Mouse (Mus musculus) intestine, embryonic 15.5 days (tissue): ENCODE measurements at regions not wholly inside any gene's neighbourhood (a gene's known extent, or its start where the extent isn't known, plus 50 kb on each side); places are given as distances from the start of the nearest gene placed in this dataset.
A peak's percentile ranks its signal among the peaks of the same experiment; 100 is the strongest.
"Not testable (repeated sequence)": the region's sequence is repeated elsewhere in the genome, so short reads cannot be mapped to it uniquely, and the experiment has no call there.

Source experiments
- ATAC-seq: fragments of 200-750 bp; cut with Nextera tagmentation; 2 replicates; pipeline ENCODE4 v1.8.0; 2017; ENCODE audit warnings: moderate TSS enrichment, moderate library complexity
- H3K27ac ChIP-seq: fragments of 300-500 bp; sonication (generic); 2 replicates; pipeline ENCODE4 v1.5.1; 2015; ENCODE audit warnings: mild to moderate bottlenecking, inconsistent platforms
- H3K27me3 ChIP-seq: fragments of 300-500 bp; sonication (generic); replicated peaks from 2 replicates; pipeline ENCODE4 v1.6.1; 2015; ENCODE audit warnings: inconsistent platforms
- H3K36me3 ChIP-seq: fragments of 300-500 bp; sonication (generic); 2 replicates; pipeline ENCODE4 v1.6.1; 2015; ENCODE audit warnings: inconsistent platforms
- H3K4me1 ChIP-seq: fragments of 300-500 bp; sonication (generic); replicated peaks from 2 replicates; pipeline ENCODE4 v1.6.1; 2015; ENCODE audit warnings: inconsistent platforms
- H3K4me2 ChIP-seq: fragments of 300-500 bp; sonication (generic); replicated peaks from 2 replicates; pipeline ENCODE4 v1.6.1; 2015; ENCODE audit warnings: mild to moderate bottlenecking, inconsistent platforms
- H3K4me3 ChIP-seq: fragments of 300-500 bp; sonication (generic); replicated peaks from 2 replicates; pipeline ENCODE4 v1.5.1; 2015; ENCODE audit warnings: inconsistent platforms
- H3K9ac ChIP-seq: fragments of 300-500 bp; sonication (generic); 2 replicates; pipeline ENCODE4 v1.6.1; 2015; ENCODE audit warnings: inconsistent platforms
- H3K9me3 ChIP-seq: fragments of 300-500 bp; sonication (generic); 2 replicates; pipeline ENCODE4 v1.6.1; 2016; ENCODE audit warnings: inconsistent platforms
- WGBS: fragments of 180-500 bp; shearing (Covaris S2); methylation state at CpG from one replicate; pipeline ENCODE4 v1.1.7; 2015; 5-methylcytosine and 5-hydroxymethylcytosine counted together

GRCm38 (mm10) chr5:64585076-64585786 is 218.0 kb upstream of the Klf3 start:
- Histone ChIP-seq H3K9me3 (no peaks in the 10 kb centered on the region), H3K4me1 (peaks cover 16% of the 10 kb centered on the region; the same call in 1 of the 2 replicates), H3K27ac (no peak overlapping the region), H3K9ac (no peak overlapping the region), H3K4me2 (no peak overlapping the region), H3K27me3 (no peaks in the 10 kb centered on the region), H3K4me3 (no peak overlapping the region), H3K36me3 (no peaks in the 10 kb centered on the region)
- no peak for ATAC-seq
- 79% methylated on average over 6 of the region's 6 CpGs for WGBS

GRCm38 (mm10) chr5:64586316-64586715 is 216.9 kb upstream of the Klf3 start:
- no peak for ATAC-seq
- 85% methylated on average over 6 of the region's 6 CpGs for WGBS
- Histone ChIP-seq H3K36me3 (no peaks in the 10 kb centered on the region), H3K4me3 (no peak overlapping the region), H3K9me3 (no peaks in the 10 kb centered on the region), H3K27me3 (no peaks in the 10 kb centered on the region), H3K4me2 (no peak overlapping the region), H3K9ac (no peak overlapping the region), H3K4me1 (peaks cover 16% of the 10 kb centered on the region; the same call in 1 of the 2 replicates), H3K27ac (no peak overlapping the region)

GRCm38 (mm10) chr5:64586933-64587332 is 216.3 kb upstream of the Klf3 start:
- Histone ChIP-seq H3K4me3 (no peak overlapping the region), H3K4me2 (no peak overlapping the region), H3K36me3 (no peaks in the 10 kb centered on the region), H3K4me1 (peaks cover 12% of the 10 kb centered on the region; the same call in 1 of the 2 replicates), H3K27me3 (no peaks in the 10 kb centered on the region), H3K9ac (no peak overlapping the region), H3K9me3 (no peaks in the 10 kb centered on the region), H3K27ac (no peak overlapping the region)
- ATAC-seq: no peak
- WGBS: 88% methylated on average over 3 of the region's 3 CpGs

GRCm38 (mm10) chr5:64587895-64588738 is 215.1 kb upstream of the Klf3 start:
- H3K9ac ChIP-seq: no peak overlapping the region
- peak; percentile 93 for ATAC-seq
- H3K27me3 ChIP-seq: no peaks in the 10 kb centered on the region
- WGBS: 12% methylated on average over 8 of the region's 8 CpGs
- 0 out of 2 replicates have a peak overlapping the region, but pooled peaks have one; percentile 3 for H3K4me2 ChIP-seq
- peaks cover 12% of the 10 kb centered on the region; the same call in 1 of the 2 replicates for H3K4me1 ChIP-seq
- no peaks in the 10 kb centered on the region for H3K9me3 ChIP-seq
- no peak overlapping the region for H3K4me3 ChIP-seq
- H3K27ac ChIP-seq: peak overlapping the region; percentile 45
- no peaks in the 10 kb centered on the region for H3K36me3 ChIP-seq

GRCm38 (mm10) chr5:64588768-64589167 is 214.4 kb upstream of the Klf3 start:
- H3K9me3 ChIP-seq, H3K4me3 ChIP-seq, H3K4me2 ChIP-seq, H3K27ac ChIP-seq, H3K36me3 ChIP-seq, H3K27me3 ChIP-seq, H3K9ac ChIP-seq, ATAC-seq: not testable (repeated sequence)
- WGBS: 93% methylated on average over 8 of the region's 8 CpGs
- H3K4me1 ChIP-seq: peaks cover 12% of the 10 kb centered on the region; the same call in 1 of the 2 replicates

GRCm38 (mm10) chr5:64590036-64590435 is 213.2 kb upstream of the Klf3 start:
- no peak overlapping the region for H3K27ac ChIP-seq
- no peaks in the 10 kb centered on the region for H3K27me3 ChIP-seq
- no peak overlapping the region for H3K4me2 ChIP-seq
- no peaks in the 10 kb centered on the region for H3K9me3 ChIP-seq
- no peaks in the 10 kb centered on the region for H3K36me3 ChIP-seq
- WGBS: 87% methylated on average over 5 of the region's 5 CpGs
- H3K4me1 ChIP-seq: peaks cover 12% of the 10 kb centered on the region; the same call in 1 of the 2 replicates
- no peak overlapping the region for H3K4me3 ChIP-seq
- no peak overlapping the region for H3K9ac ChIP-seq
- ATAC-seq: no peak

GRCm38 (mm10) chr5:64590747-64591146 is 212.4 kb upstream of the Klf3 start:
- Histone ChIP-seq H3K4me3 (no peak overlapping the region), H3K9ac (no peak overlapping the region), H3K27me3 (no peaks in the 10 kb centered on the region), H3K36me3 (no peaks in the 10 kb centered on the region), H3K4me2 (no peak overlapping the region), H3K9me3 (no peaks in the 10 kb centered on the region), H3K4me1 (peaks cover 8% of the 10 kb centered on the region; the same call in 1 of the 2 replicates), H3K27ac (no peak overlapping the region)
- WGBS: 74% methylated on average over 1 of the region's 1 CpGs
- ATAC-seq: peak; percentile 27; the same call in 1 of the 2 replicates

GRCm38 (mm10) chr5:64591792-64592191 is 211.4 kb upstream of the Klf3 start:
- Histone ChIP-seq H3K4me1 (peaks cover 7% of the 10 kb centered on the region; the same call in 1 of the 2 replicates), H3K27me3 (no peaks in the 10 kb centered on the region), H3K4me2 (no peak overlapping the region), H3K9me3 (no peaks in the 10 kb centered on the region), H3K4me3 (no peak overlapping the region), H3K27ac (no peak overlapping the region), H3K36me3 (no peaks in the 10 kb centered on the region), H3K9ac (no peak overlapping the region)
- ATAC-seq: no peak
- WGBS: 96% methylated on average over 2 of the region's 2 CpGs

- H3K27me3 ChIP-seq: no peaks in the 10 kb centered on the region
- ATAC-seq: 0 out of 2 replicates have a peak, but pooled peaks have one; percentile 26
- peaks cover 11% of the 10 kb centered on the region for H3K4me1 ChIP-seq
- no peaks in the 10 kb centered on the region for H3K9me3 ChIP-seq
- WGBS: 63% methylated on average over 3 of the region's 3 CpGs
- H3K36me3 ChIP-seq: no peaks in the 10 kb centered on the region
- H3K9ac ChIP-seq: no peak overlapping the region
- H3K4me2 ChIP-seq: no peak overlapping the region
- no peak overlapping the region for H3K27ac ChIP-seq
- no peak overlapping the region for H3K4me3 ChIP-seq
These were observed 208.0 kb upstream of the Klf3 start for GRCm38 (mm10) chr5:64595220-64595619.

GRCm38 (mm10) chr5:64595751-64596344 is 207.3 kb upstream of the Klf3 start:
- Histone ChIP-seq H3K27me3 (no peaks in the 10 kb centered on the region), H3K4me2 (no peak overlapping the region), H3K4me1 (peaks cover 17% of the 10 kb centered on the region), H3K9ac (no peak overlapping the region), H3K9me3 (no peaks in the 10 kb centered on the region), H3K36me3 (no peaks in the 10 kb centered on the region), H3K27ac (no peak overlapping the region), H3K4me3 (no peak overlapping the region)
- ATAC-seq: no peak
- WGBS: 63% methylated on average over 17 of the region's 17 CpGs

- Histone ChIP-seq H3K4me3 (no peak overlapping the region), H3K4me2 (no peak overlapping the region), H3K9ac (no peak overlapping the region), H3K27me3 (no peaks in the 10 kb centered on the region), H3K4me1 (peaks cover 19% of the 10 kb centered on the region), H3K9me3 (no peaks in the 10 kb centered on the region), H3K27ac (no peak overlapping the region), H3K36me3 (no peaks in the 10 kb centered on the region)
- no peak for ATAC-seq
- WGBS: 78% methylated on average over 7 of the region's 7 CpGs
These were observed 206.2 kb upstream of the Klf3 start for GRCm38 (mm10) chr5:64597021-64597420.

GRCm38 (mm10) chr5:64597451-64597850 is 205.7 kb upstream of the Klf3 start:
- H3K27ac ChIP-seq: no peak overlapping the region
- H3K36me3 ChIP-seq: no peaks in the 10 kb centered on the region
- H3K27me3 ChIP-seq: no peaks in the 10 kb centered on the region
- H3K4me3 ChIP-seq: no peak overlapping the region
- no peak overlapping the region for H3K4me2 ChIP-seq
- no peaks in the 10 kb centered on the region for H3K9me3 ChIP-seq
- no peak overlapping the region for H3K9ac ChIP-seq
- ATAC-seq: no peak
- 86% methylated on average over 3 of the region's 3 CpGs for WGBS
- peaks cover 19% of the 10 kb centered on the region for H3K4me1 ChIP-seq
